Mouse (Mus musculus): ENCODE measurements at regions not wholly inside any gene's neighbourhood (a gene's known extent, or its start where the extent isn't known, plus 50 kb on each side); places are given as distances from the start of the nearest gene placed in this dataset.
A peak's percentile ranks its signal among the peaks of the same experiment; 100 is the strongest.
"Not testable (repeated sequence)": the region's sequence is repeated elsewhere in the genome, so short reads cannot be mapped to it uniquely, and the experiment has no call there.

- Histone ChIP-seq H3K36me3 (ENCODE audit: control insufficient read depth, insufficient read depth, low read length) (no peaks in the 10 kb centered on the region), H3K4me1 (ENCODE audit: control insufficient read depth, insufficient read depth, low read length) (no peaks in the 10 kb centered on the region), H3K9ac (ENCODE audit: low read length) (no peak overlapping the region), H3K27me3 (ENCODE audit: control insufficient read depth, insufficient read depth, low read length) (no peaks in the 10 kb centered on the region), H3K4me2 (ENCODE audit: low read depth, low read length) (no peak overlapping the region), H3K9me3 (replicated peaks; ENCODE audit: control insufficient read depth, low read length) (no peaks in the 10 kb centered on the region), H3K27ac (ENCODE audit: low read length) (no peak overlapping the region), H3K4me3 (replicated peaks; ENCODE audit: low read length) (no peak overlapping the region)
- WGBS = 77% methylated on average over 8 of the region's 8 CpGs
- no peak for ATAC-seq (ENCODE audit: insufficient read depth, low FRiP score)
These were observed 263.0 kb upstream of the Nfia start for GRCm38 (mm10) chr4:97509576-97509975.

DNA sequence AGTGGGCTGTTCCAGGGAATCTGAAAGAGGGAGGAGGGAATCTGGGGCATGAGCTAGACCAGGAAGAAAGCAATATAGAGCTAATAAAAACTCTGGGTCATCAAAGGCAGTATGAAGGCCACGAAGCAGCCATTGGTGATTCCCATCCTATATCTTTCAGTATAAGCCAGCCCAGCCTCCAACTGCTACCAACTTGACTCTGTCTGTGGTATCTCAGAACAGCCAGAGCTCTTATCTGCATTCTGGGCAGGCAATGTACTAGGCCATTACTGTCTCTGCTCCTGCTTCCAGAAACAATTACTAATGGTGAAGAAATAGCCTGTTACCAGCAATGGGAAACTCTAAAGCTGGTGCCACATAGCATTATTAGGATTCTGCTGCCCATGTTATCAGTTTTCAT is 266.8 kb upstream of the Nfia start:
- Histone ChIP-seq H3K9me3 (replicated peaks; ENCODE audit: control insufficient read depth, low read length) (no peaks in the 10 kb centered on the region), H3K27ac (ENCODE audit: low read length) (no peak overlapping the region), H3K4me1 (ENCODE audit: control insufficient read depth, insufficient read depth, low read length) (no peaks in the 10 kb centered on the region), H3K4me3 (replicated peaks; ENCODE audit: low read length) (no peak overlapping the region), H3K4me2 (ENCODE audit: low read depth, low read length) (no peak overlapping the region), H3K9ac (ENCODE audit: low read length) (no peak overlapping the region), H3K27me3 (ENCODE audit: control insufficient read depth, insufficient read depth, low read length) (no peaks in the 10 kb centered on the region), H3K36me3 (ENCODE audit: control insufficient read depth, insufficient read depth, low read length) (no peaks in the 10 kb centered on the region)
- WGBS = 76% methylated on average over 1 of the region's 1 CpGs
- ATAC-seq (ENCODE audit: insufficient read depth, low FRiP score) = no peak

DNA sequence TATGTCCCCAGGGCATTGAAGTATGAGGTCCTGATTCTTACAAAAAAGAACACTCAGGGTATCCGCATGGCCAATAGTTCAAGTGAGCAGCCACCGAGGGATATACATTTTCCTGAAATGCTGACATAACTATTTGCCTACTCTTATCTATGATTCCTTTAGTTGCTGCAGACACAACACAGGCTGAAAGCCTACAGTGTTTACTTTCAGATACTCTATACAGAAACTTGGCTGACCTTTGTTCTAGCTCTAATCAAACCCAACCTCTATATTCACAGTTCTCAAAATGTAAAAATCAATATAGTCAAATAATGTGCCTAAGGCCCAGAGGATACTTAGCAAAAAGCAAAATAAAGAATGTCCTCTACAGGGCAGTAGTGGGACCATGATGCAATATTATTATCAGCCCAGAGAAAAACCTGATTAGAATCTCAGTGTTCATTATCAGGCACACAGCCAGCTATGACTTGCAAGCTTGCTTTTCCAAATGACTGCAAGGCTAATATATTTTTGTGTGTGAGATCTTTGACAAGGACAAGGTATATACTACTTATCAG is 281.2 kb upstream of the Nfia start:
- H3K27me3 ChIP-seq (ENCODE audit: control insufficient read depth, insufficient read depth, low read length) = no peaks in the 10 kb centered on the region
- no peaks in the 10 kb centered on the region for H3K9me3 ChIP-seq (replicated peaks; ENCODE audit: control insufficient read depth, low read length)
- no peaks in the 10 kb centered on the region for H3K36me3 ChIP-seq (ENCODE audit: control insufficient read depth, insufficient read depth, low read length)
- no peak overlapping the region for H3K4me3 ChIP-seq (replicated peaks; ENCODE audit: low read length)
- WGBS = 40% methylated on average over 2 of the region's 2 CpGs
- H3K4me2 ChIP-seq (ENCODE audit: low read depth, low read length) = no peak overlapping the region
- no peak overlapping the region for H3K27ac ChIP-seq (ENCODE audit: low read length)
- H3K4me1 ChIP-seq (ENCODE audit: control insufficient read depth, insufficient read depth, low read length) = peaks cover 2% of the 10 kb centered on the region; the same call in 1 of the 2 replicates
- ATAC-seq (ENCODE audit: insufficient read depth, low FRiP score) = peak; percentile 88
- H3K9ac ChIP-seq (ENCODE audit: low read length) = no peak overlapping the region

DNA sequence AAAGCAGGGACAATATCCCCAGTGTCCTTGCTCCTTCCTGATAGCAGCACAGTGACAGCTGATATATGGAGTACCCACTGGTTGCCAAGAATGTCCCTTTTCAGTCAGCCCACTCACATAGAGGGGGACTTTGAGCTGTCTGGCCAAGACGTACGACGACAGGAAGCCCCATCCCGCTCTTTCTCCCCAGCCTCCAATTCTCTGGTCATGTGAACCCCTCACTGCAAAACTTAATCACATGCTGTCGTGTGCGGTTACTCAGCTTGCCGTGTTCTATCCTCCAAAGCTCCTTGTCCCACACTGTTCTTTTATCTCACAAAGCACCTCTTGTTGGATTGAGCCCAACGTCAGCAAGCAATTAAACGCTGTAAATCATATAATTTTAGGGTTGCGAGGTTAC is 286.2 kb upstream of the Nfia start:
- Histone ChIP-seq H3K4me3 (replicated peaks; ENCODE audit: low read length) (no peak overlapping the region), H3K27me3 (ENCODE audit: control insufficient read depth, insufficient read depth, low read length) (no peaks in the 10 kb centered on the region), H3K9me3 (replicated peaks; ENCODE audit: control insufficient read depth, low read length) (no peaks in the 10 kb centered on the region), H3K4me2 (ENCODE audit: low read depth, low read length) (no peak overlapping the region), H3K27ac (ENCODE audit: low read length) (no peak overlapping the region), H3K4me1 (ENCODE audit: control insufficient read depth, insufficient read depth, low read length) (peaks cover 4% of the 10 kb centered on the region; the same call in 1 of the 2 replicates), H3K36me3 (ENCODE audit: control insufficient read depth, insufficient read depth, low read length) (no peaks in the 10 kb centered on the region), H3K9ac (ENCODE audit: low read length) (no peak overlapping the region)
- ATAC-seq (ENCODE audit: insufficient read depth, low FRiP score) = 0 out of 2 replicates have a peak, but pooled peaks have one; percentile 30
- WGBS = 43% methylated on average over 10 of the region's 10 CpGs

- Histone ChIP-seq H3K36me3 (ENCODE audit: control insufficient read depth, insufficient read depth, low read length) (no peaks in the 10 kb centered on the region), H3K27ac (ENCODE audit: low read length) (no peak overlapping the region), H3K9ac (ENCODE audit: low read length) (no peak overlapping the region), H3K9me3 (replicated peaks; ENCODE audit: control insufficient read depth, low read length) (no peaks in the 10 kb centered on the region), H3K4me2 (ENCODE audit: low read depth, low read length) (no peak overlapping the region), H3K27me3 (ENCODE audit: control insufficient read depth, insufficient read depth, low read length) (no peaks in the 10 kb centered on the region), H3K4me3 (replicated peaks; ENCODE audit: low read length) (no peak overlapping the region), H3K4me1 (ENCODE audit: control insufficient read depth, insufficient read depth, low read length) (peaks cover 4% of the 10 kb centered on the region; the same call in 1 of the 2 replicates)
- no peak for ATAC-seq (ENCODE audit: insufficient read depth, low FRiP score)
- WGBS = 79% methylated on average over 3 of the region's 3 CpGs
These were observed 287.3 kb upstream of the Nfia start for GRCm38 (mm10) chr4:97485225-97485624.

DNA sequence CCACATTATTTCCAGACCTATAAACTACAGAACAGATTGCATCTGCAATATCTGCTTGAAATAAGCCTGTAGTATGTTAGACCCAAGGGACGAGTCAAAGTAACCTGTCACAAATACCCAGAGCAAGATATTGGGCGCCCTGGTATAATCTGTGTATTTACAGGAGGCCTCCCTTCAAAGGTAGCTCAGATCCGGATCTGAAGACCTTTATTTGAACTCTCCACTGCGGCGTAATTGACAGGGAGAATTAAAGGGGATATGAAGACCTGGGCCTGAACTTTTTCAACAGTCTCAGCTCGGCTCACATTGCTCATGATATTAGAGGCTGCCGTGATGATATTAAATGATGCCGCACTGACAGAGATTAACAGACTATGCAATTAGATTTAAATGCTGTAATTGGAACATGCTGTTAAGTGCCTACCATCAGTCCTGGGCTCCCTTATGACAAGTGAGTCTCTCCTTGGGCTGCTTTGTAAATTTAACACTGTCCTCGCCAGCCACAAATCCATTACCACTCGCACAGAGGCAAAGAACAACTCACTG is 289.8 kb upstream of the Nfia start:
- no peak overlapping the region for H3K27ac ChIP-seq (ENCODE audit: low read length)
- H3K4me3 ChIP-seq (replicated peaks; ENCODE audit: low read length) = no peak overlapping the region
- no peaks in the 10 kb centered on the region for H3K36me3 ChIP-seq (ENCODE audit: control insufficient read depth, insufficient read depth, low read length)
- ATAC-seq (ENCODE audit: insufficient read depth, low FRiP score) = no peak
- peaks cover 4% of the 10 kb centered on the region; the same call in 1 of the 2 replicates for H3K4me1 ChIP-seq (ENCODE audit: control insufficient read depth, insufficient read depth, low read length)
- H3K4me2 ChIP-seq (ENCODE audit: low read depth, low read length) = no peak overlapping the region
- no peak overlapping the region for H3K9ac ChIP-seq (ENCODE audit: low read length)
- 35% methylated on average over 10 of the region's 10 CpGs for WGBS
- no peaks in the 10 kb centered on the region for H3K27me3 ChIP-seq (ENCODE audit: control insufficient read depth, insufficient read depth, low read length)
- H3K9me3 ChIP-seq (replicated peaks; ENCODE audit: control insufficient read depth, low read length) = no peaks in the 10 kb centered on the region

DNA sequence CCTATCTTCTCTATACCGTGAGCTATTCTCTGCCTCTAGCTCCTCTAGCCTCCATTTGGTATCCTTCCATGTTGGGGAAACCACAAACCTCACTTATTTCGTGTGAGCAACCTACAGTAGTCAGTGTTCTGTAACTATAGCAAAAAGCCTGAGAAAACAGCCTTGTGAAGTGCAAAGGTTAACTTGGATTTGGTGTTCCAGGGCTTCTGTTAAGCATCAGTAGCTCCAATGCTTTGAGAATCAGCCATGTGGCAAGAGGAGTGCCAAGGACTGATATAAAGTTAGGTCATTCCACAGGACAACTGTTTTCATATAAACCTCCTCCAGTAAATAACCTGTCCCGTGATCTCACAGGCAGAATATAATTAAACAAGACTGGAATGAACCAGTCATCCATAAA is 290.7 kb upstream of the Nfia start:
- H3K4me3 ChIP-seq (replicated peaks; ENCODE audit: low read length) = no peak overlapping the region
- no peak overlapping the region for H3K4me2 ChIP-seq (ENCODE audit: low read depth, low read length)
- H3K27me3 ChIP-seq (ENCODE audit: control insufficient read depth, insufficient read depth, low read length) = no peaks in the 10 kb centered on the region
- no peak overlapping the region for H3K9ac ChIP-seq (ENCODE audit: low read length)
- no peak for ATAC-seq (ENCODE audit: insufficient read depth, low FRiP score)
- H3K9me3 ChIP-seq (replicated peaks; ENCODE audit: control insufficient read depth, low read length) = no peaks in the 10 kb centered on the region
- H3K4me1 ChIP-seq (ENCODE audit: control insufficient read depth, insufficient read depth, low read length) = peaks cover 10% of the 10 kb centered on the region; the same call in 1 of the 2 replicates
- H3K36me3 ChIP-seq (ENCODE audit: control insufficient read depth, insufficient read depth, low read length) = no peaks in the 10 kb centered on the region
- WGBS = 87% methylated on average over 3 of the region's 3 CpGs
- no peak overlapping the region for H3K27ac ChIP-seq (ENCODE audit: low read length)

- no peaks in the 10 kb centered on the region for H3K9me3 ChIP-seq (replicated peaks; ENCODE audit: control insufficient read depth, low read length)
- no peaks in the 10 kb centered on the region for H3K36me3 ChIP-seq (ENCODE audit: control insufficient read depth, insufficient read depth, low read length)
- no peak overlapping the region for H3K4me2 ChIP-seq (ENCODE audit: low read depth, low read length)
- 14% methylated on average over 3 of the region's 3 CpGs for WGBS
- peaks cover 8% of the 10 kb centered on the region; the same call in 1 of the 2 replicates for H3K4me1 ChIP-seq (ENCODE audit: control insufficient read depth, insufficient read depth, low read length)
- no peak overlapping the region for H3K4me3 ChIP-seq (replicated peaks; ENCODE audit: low read length)
- no peaks in the 10 kb centered on the region for H3K27me3 ChIP-seq (ENCODE audit: control insufficient read depth, insufficient read depth, low read length)
- peak; percentile 88 for ATAC-seq (ENCODE audit: insufficient read depth, low FRiP score)
- H3K9ac ChIP-seq (ENCODE audit: low read length) = no peak overlapping the region
- H3K27ac ChIP-seq (ENCODE audit: low read length) = peak overlapping the region; percentile 32
These were observed 293.7 kb upstream of the Gm10192 start for GRCm38 (mm10) chr4:97476571-97477190.

DNA sequence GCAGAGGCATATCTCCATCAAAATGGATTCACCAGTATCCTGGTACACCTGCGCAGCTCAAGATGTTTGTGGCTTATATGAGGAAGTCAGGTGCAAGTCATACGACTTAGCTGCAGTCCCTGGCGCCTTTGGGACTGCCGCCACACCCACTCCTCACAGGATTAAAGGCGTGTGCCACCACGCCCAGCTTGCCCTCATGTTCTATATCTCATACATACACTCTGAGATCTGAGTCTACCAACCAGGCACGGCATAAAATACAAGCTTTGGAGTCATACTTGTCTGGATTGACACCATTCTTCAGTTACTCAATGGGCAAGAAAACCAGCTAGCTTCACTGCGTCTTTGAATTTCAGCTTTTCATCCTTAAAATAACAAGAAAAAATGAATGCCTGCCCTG is 290.5 kb upstream of the Gm10192 start:
- H3K9ac ChIP-seq (ENCODE audit: low read length); H3K9me3 ChIP-seq (replicated peaks; ENCODE audit: control insufficient read depth, low read length); H3K27me3 ChIP-seq (ENCODE audit: control insufficient read depth, insufficient read depth, low read length); H3K4me3 ChIP-seq (replicated peaks; ENCODE audit: low read length); H3K27ac ChIP-seq (ENCODE audit: low read length); H3K4me2 ChIP-seq (ENCODE audit: low read depth, low read length); ATAC-seq (ENCODE audit: insufficient read depth, low FRiP score); H3K36me3 ChIP-seq (ENCODE audit: control insufficient read depth, insufficient read depth, low read length); H3K4me1 ChIP-seq (ENCODE audit: control insufficient read depth, insufficient read depth, low read length): not testable (repeated sequence)
- WGBS = 84% methylated on average over 8 of the region's 8 CpGs

Data from stomach, embryonic 16.5 days (tissue).